Mouse (Mus musculus) intestine, embryonic 14.5 days (tissue): ENCODE results near the gene Srrm2. TPM values are rescaled to one million over a fixed set of nuclear protein-coding genes. Genes with fewer than 3 reads are reported as not detected.
A peak's percentile ranks its signal among the peaks of the same experiment; 100 is the strongest.

ENCODE experiments used
- ATAC-seq: fragments of 200-750 bp; cut with Nextera tagmentation; replicated peaks from 2 replicates; pipeline ENCODE4 v1.8.0; 2017; ENCODE audit warnings: low read depth, moderate number of reproducible peaks, moderate TSS enrichment, moderate library complexity; ENCODE audit not compliant: low FRiP score, low TSS enrichment
- DNase-seq: peaks from one replicate; pipeline ENCODE4 v3.0.0-alpha.2; 2018; ENCODE audit warnings: low spot score
- H3K27ac ChIP-seq: fragments of 300-500 bp; sonication (generic); 2 replicates; pipeline ENCODE4 v1.5.1; 2014; ENCODE audit warnings: low read depth, mild to moderate bottlenecking, control low read depth
- H3K27me3 ChIP-seq: fragments of 300-500 bp; sonication (generic); replicated peaks from 2 replicates; pipeline ENCODE4 v1.6.1; 2014; ENCODE audit warnings: low read length, control low read depth; ENCODE audit not compliant: control insufficient read depth, insufficient read depth
- H3K36me3 ChIP-seq: fragments of 300-500 bp; sonication (generic); 2 replicates; pipeline ENCODE4 v1.6.1; 2014; ENCODE audit warnings: low read length, control low read depth; ENCODE audit not compliant: control insufficient read depth, insufficient read depth
- H3K4me1 ChIP-seq: fragments of 300-500 bp; sonication (generic); replicated peaks from 2 replicates; pipeline ENCODE4 v1.6.1; 2014; ENCODE audit warnings: low read length, control low read depth, mixed read lengths; ENCODE audit not compliant: control insufficient read depth, insufficient read depth
- H3K4me2 ChIP-seq: fragments of 300-500 bp; sonication (generic); 2 replicates; pipeline ENCODE4 v1.6.1; 2014; ENCODE audit warnings: low read length
- H3K4me3 ChIP-seq: fragments of 300-500 bp; sonication (generic); 2 replicates; pipeline ENCODE4 v1.5.1; 2014; ENCODE audit warnings: low read depth, low read length, control low read depth, mixed read lengths
- H3K9ac ChIP-seq: fragments of 300-500 bp; sonication (generic); 2 replicates; pipeline ENCODE4 v1.6.1; 2014; ENCODE audit warnings: mild to moderate bottlenecking, low read length
- H3K9me3 ChIP-seq: fragments of 300-500 bp; sonication (generic); 2 replicates; pipeline ENCODE4 v1.6.1; 2016; ENCODE audit warnings: low read length, control low read depth; ENCODE audit not compliant: control insufficient read depth
- WGBS: fragments of 180-500 bp; shearing (Covaris S2); extraction: QIAGEN DNeasy Blood & Tissue Kit; methylation state at CpG from one replicate; pipeline ENCODE4 v1.1.7; 2014; 5-methylcytosine and 5-hydroxymethylcytosine counted together
- polyA plus RNA-seq: library from polyadenylated mRNA; unstranded; fragments of >200 nt; fragmentation: Nextera tagmentation; extraction: Ambion mirVana; gene quantifications from 2 replicates; pipeline ENCODE4 v1.2.1, GENCODE M21; 2014

Gene Srrm2
- polyA plus RNA-seq, 1 experiment from 2014 or later: 452 TPM

GRCm38 (mm10) chr17:23788973-23789372 lies 1.4 kb upstream of the Srrm2 start:
- no peak overlapping the region for H3K27ac ChIP-seq
- peaks cover 11% of the 10 kb centered on the region for H3K4me1 ChIP-seq
- H3K9me3 ChIP-seq: no peaks in the 10 kb centered on the region
- no peak overlapping the region for H3K4me3 ChIP-seq
- no peaks in the 10 kb centered on the region for H3K36me3 ChIP-seq
- no peak overlapping the region for H3K9ac ChIP-seq
- no peak for DNase-seq
- no peak for ATAC-seq
- H3K4me2 ChIP-seq: no peak overlapping the region
- no peaks in the 10 kb centered on the region for H3K27me3 ChIP-seq
- 88% methylated on average over 4 of the region's 4 CpGs for WGBS

GRCm38 (mm10) chr17:23789749-23790268 lies 523 bp upstream of the Srrm2 start:
- ATAC-seq (no peak), DNase-seq (no peak)
- Histone ChIP-seq H3K9me3 (no peaks in the 10 kb centered on the region), H3K4me1 (peaks cover 11% of the 10 kb centered on the region), H3K27me3 (no peaks in the 10 kb centered on the region), H3K36me3 (no peaks in the 10 kb centered on the region), H3K4me2 (peak overlapping the region; percentile 83), H3K4me3 (peak overlapping the region; percentile 48), H3K9ac (peak overlapping the region; percentile 67; the same call in 1 of the 2 replicates), H3K27ac (no peak overlapping the region)
- 32% methylated on average over 8 of the region's 8 CpGs for WGBS

DNA sequence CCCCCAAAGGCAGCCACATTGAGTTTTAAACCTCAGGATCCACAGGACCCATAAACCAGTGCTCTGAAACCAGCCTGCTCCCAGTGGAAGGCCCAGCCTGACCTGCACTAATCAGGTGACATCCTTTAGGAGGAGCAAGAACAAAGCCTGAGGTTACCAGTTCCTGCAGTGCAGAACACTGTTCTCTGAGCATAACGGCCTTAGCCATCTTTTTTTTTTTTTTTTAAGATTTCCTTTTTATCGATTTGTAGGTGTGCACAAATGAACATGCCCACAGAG lies 686 bp downstream of the Srrm2 start:
- Histone ChIP-seq H3K27ac (no peak overlapping the region), H3K27me3 (no peaks in the 10 kb centered on the region), H3K9ac (no peak overlapping the region; the same call in 1 of the 2 replicates), H3K4me1 (peaks cover 11% of the 10 kb centered on the region), H3K36me3 (no peaks in the 10 kb centered on the region), H3K4me2 (peak overlapping the region; percentile 83), H3K4me3 (no peak overlapping the region), H3K9me3 (no peaks in the 10 kb centered on the region)
- DNase-seq (no peak), ATAC-seq (peak; percentile 16; the same call in 1 of the 2 replicates)
- 60% methylated on average over 2 of the region's 2 CpGs for WGBS

- no peaks in the 10 kb centered on the region for H3K36me3 ChIP-seq
- H3K4me3 ChIP-seq: no peak overlapping the region
- no peak overlapping the region for H3K4me2 ChIP-seq
- 94% methylated on average over 8 of the region's 8 CpGs for WGBS
- ATAC-seq (no peak), DNase-seq (no peak)
- H3K9ac ChIP-seq: no peak overlapping the region
- H3K9me3 ChIP-seq: no peaks in the 10 kb centered on the region
- H3K4me1 ChIP-seq: peaks cover 5% of the 10 kb centered on the region
- no peaks in the 10 kb centered on the region for H3K27me3 ChIP-seq
- no peak overlapping the region for H3K27ac ChIP-seq
Observed at GRCm38 (mm10) chr17:23795323-23795722, 5.0 kb downstream of the Srrm2 start.

DNA sequence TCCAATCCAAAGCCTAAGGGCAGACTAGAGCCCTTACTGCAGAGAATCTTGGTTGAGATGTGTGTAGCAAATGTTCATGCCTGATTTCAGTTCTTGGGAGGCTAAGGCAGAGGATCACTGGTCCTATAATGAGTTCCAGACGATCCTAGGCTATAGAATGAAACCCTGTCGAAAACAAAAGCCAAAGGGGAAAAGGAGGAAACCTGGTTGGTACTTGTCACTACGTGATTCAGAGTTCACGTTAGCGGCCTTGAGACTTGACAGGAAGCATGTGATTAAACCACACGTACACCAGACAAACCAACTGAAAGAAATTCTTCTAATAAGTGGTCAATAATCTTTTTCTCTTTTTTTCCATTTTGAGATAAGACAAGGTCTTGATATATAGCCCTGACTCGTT lies 7.0 kb downstream of the Srrm2 start:
- WGBS: 80% methylated on average over 7 of the region's 7 CpGs
- Histone ChIP-seq H3K9me3 (no peaks in the 10 kb centered on the region), H3K9ac (no peak overlapping the region), H3K4me3 (no peak overlapping the region), H3K36me3 (no peaks in the 10 kb centered on the region), H3K4me1 (no peaks in the 10 kb centered on the region), H3K4me2 (no peak overlapping the region), H3K27ac (no peak overlapping the region), H3K27me3 (no peaks in the 10 kb centered on the region)
- DNase-seq: no peak
- no peak for ATAC-seq

DNA sequence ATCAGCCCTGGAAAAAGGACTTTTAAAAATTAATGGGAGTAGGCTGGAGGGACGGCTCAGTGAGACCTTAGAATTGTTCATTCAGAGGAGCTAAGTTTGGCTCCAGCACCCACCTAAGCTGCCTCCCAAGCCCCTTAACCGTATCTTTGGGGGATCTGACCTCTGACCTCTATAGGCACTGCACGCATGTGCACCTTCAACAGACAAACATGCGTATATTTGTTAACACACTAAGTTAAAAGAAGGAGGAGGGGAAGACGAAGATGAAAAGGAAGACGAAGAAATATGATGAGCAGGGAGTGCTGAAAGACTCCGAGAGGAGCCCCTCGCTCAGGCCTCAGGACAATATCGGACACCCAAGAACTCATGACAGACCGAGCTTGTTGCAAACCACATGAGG lies 11.3 kb downstream of the Srrm2 start:
- H3K4me3 ChIP-seq: no peak overlapping the region
- H3K9ac ChIP-seq: no peak overlapping the region
- peaks cover 16% of the 10 kb centered on the region for H3K4me1 ChIP-seq
- ATAC-seq: no peak
- H3K36me3 ChIP-seq: 0 out of 2 replicates have a peak, but pooled peaks cover under 1% of the 10 kb centered on the region
- no peak overlapping the region for H3K27ac ChIP-seq
- DNase-seq: no peak
- no peaks in the 10 kb centered on the region for H3K27me3 ChIP-seq
- H3K4me2 ChIP-seq: no peak overlapping the region
- WGBS: 95% methylated on average over 10 of the region's 10 CpGs
- H3K9me3 ChIP-seq: no peaks in the 10 kb centered on the region

DNA sequence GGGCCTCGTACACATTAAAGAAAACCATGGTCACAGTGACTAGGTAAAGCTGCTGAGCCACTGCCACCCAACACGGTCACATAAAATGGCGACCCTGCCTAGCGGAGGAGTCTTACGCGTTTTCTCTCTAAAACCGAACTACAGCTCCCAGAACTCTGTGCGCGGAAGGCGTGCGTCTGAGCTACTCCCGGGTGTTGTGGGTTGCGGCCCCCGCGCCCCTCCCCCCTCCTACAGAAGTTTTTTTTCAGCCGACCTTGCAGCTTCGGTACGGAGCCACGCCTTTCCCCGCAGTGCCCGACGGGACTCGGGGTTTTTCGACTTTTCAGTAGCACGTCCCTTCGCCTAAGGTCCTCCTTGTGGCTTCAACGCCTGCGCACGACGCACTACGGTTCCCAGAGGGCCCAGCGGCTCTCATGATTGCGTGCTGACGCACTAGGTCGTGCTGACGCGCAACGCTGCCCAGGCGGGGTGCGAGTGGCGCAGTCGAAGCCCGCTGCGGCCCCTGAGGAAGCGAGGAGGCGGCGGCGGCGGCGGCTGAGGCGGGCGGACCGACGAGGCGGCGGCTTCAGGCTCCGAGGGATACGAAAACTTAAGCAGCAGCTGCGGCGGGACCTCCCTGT lies 12.5 kb downstream of the Srrm2 start:
- H3K9ac ChIP-seq: peak overlapping the region; percentile 98
- no peaks in the 10 kb centered on the region for H3K9me3 ChIP-seq
- peak overlapping the region; percentile 87 for H3K4me2 ChIP-seq
- ATAC-seq: peak; percentile 98
- peaks cover 13% of the 10 kb centered on the region for H3K36me3 ChIP-seq
- peak overlapping the region; percentile 95 for H3K27ac ChIP-seq
- peak; percentile 93 for DNase-seq
- WGBS: under 1% methylated on average over 57 of the region's 60 CpGs
- peaks cover 20% of the 10 kb centered on the region for H3K4me1 ChIP-seq
- no peaks in the 10 kb centered on the region for H3K27me3 ChIP-seq
- peak overlapping the region; percentile 99 for H3K4me3 ChIP-seq

GRCm38 (mm10) chr17:23803366-23804041 lies 13.2 kb downstream of the Srrm2 start:
- WGBS: under 1% methylated on average over 64 of the region's 83 CpGs
- Histone ChIP-seq H3K9me3 (no peaks in the 10 kb centered on the region), H3K9ac (peak overlapping the region; percentile 98), H3K4me3 (peak overlapping the region; percentile 99), H3K36me3 (peaks cover 19% of the 10 kb centered on the region), H3K27me3 (no peaks in the 10 kb centered on the region), H3K4me2 (peak overlapping the region; percentile 87), H3K4me1 (peaks cover 20% of the 10 kb centered on the region), H3K27ac (peak overlapping the region; percentile 95)
- ATAC-seq (peak; percentile 73), DNase-seq (peak; percentile 93)
